Mouse (Mus musculus): ENCODE measurements around the gene Ihh. TPM values are rescaled to one million over a fixed set of nuclear protein-coding genes. Genes with fewer than 3 reads are reported as not detected.

Gene Ihh
- polyA plus RNA-seq, 1 experiment from 2014 or later, result 0.60 TPM

- no peak overlapping the region for H3K4me3 ChIP-seq
- ATAC-seq (ENCODE audit: insufficient number of reproducible peaks, insufficient read depth, low FRiP score, low TSS enrichment), result no peak
- H3K27me3 ChIP-seq, result peaks cover 14% of the 10 kb centered on the region; the same call in 1 of the 2 replicates
- peaks cover 9% of the 10 kb centered on the region for H3K4me1 ChIP-seq
- 92% methylated on average over 5 of the region's 5 CpGs for WGBS
- H3K27ac ChIP-seq, result no peak overlapping the region
- H3K9me3 ChIP-seq, result no peaks in the 10 kb centered on the region
- H3K4me2 ChIP-seq (replicated peaks), result no peak overlapping the region
- H3K36me3 ChIP-seq, result no peaks in the 10 kb centered on the region
- no peak overlapping the region for H3K9ac ChIP-seq
These were observed 11.4 kb upstream of the Ihh start for GRCm38 (mm10) chr1:74962853-74963227.

GRCm38 (mm10) chr1:74962126-74962852 lies 10.8 kb upstream of the Ihh start:
- Histone ChIP-seq H3K27me3 (peaks cover 15% of the 10 kb centered on the region; the same call in 1 of the 2 replicates), H3K4me2 (replicated peaks) (no peak overlapping the region), H3K27ac (no peak overlapping the region), H3K9ac (no peak overlapping the region), H3K9me3 (no peaks in the 10 kb centered on the region), H3K36me3 (no peaks in the 10 kb centered on the region), H3K4me3 (no peak overlapping the region), H3K4me1 (peaks cover 9% of the 10 kb centered on the region)
- no peak for ATAC-seq (ENCODE audit: insufficient number of reproducible peaks, insufficient read depth, low FRiP score, low TSS enrichment)
- 69% methylated on average over 5 of the region's 5 CpGs for WGBS

- ATAC-seq (ENCODE audit: insufficient number of reproducible peaks, insufficient read depth, low FRiP score, low TSS enrichment), result no peak
- Histone ChIP-seq H3K4me2 (replicated peaks) (no peak overlapping the region), H3K36me3 (no peaks in the 10 kb centered on the region), H3K27me3 (peaks cover 20% of the 10 kb centered on the region; the same call in 1 of the 2 replicates), H3K4me3 (no peak overlapping the region), H3K9me3 (no peaks in the 10 kb centered on the region), H3K4me1 (peaks cover 9% of the 10 kb centered on the region), H3K27ac (no peak overlapping the region), H3K9ac (no peak overlapping the region)
- WGBS, result 87% methylated on average over 7 of the region's 7 CpGs
These were observed 10.2 kb upstream of the Ihh start for GRCm38 (mm10) chr1:74961722-74962121.

DNA sequence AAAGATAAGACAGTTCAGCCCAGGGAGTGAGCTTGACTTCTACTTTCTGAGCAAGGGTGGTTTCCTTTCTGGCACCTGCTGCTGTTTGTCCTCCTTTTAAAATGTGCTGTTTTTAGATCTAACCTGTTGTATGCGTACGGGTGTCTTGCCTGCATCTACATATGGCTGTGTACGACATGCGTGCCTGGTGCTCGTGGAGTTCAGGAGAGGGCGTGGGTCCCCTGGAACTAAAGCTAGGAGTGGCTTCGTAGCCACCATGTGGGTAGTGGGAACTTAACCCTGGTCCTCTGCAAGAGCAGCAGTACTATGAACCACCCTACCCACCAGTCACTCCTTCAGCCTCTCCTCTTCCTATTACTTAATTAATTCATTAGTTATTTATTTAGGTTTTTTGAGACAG lies 8.6 kb upstream of the Ihh start:
- no peak overlapping the region for H3K4me3 ChIP-seq
- 88% methylated on average over 7 of the region's 7 CpGs for WGBS
- no peak overlapping the region for H3K4me2 ChIP-seq (replicated peaks)
- no peaks in the 10 kb centered on the region for H3K9me3 ChIP-seq
- no peak overlapping the region for H3K9ac ChIP-seq
- no peaks in the 10 kb centered on the region for H3K36me3 ChIP-seq
- no peak for ATAC-seq (ENCODE audit: insufficient number of reproducible peaks, insufficient read depth, low FRiP score, low TSS enrichment)
- peaks cover 5% of the 10 kb centered on the region for H3K4me1 ChIP-seq
- H3K27ac ChIP-seq, result no peak overlapping the region
- H3K27me3 ChIP-seq, result peaks cover 29% of the 10 kb centered on the region; the same call in 1 of the 2 replicates

DNA sequence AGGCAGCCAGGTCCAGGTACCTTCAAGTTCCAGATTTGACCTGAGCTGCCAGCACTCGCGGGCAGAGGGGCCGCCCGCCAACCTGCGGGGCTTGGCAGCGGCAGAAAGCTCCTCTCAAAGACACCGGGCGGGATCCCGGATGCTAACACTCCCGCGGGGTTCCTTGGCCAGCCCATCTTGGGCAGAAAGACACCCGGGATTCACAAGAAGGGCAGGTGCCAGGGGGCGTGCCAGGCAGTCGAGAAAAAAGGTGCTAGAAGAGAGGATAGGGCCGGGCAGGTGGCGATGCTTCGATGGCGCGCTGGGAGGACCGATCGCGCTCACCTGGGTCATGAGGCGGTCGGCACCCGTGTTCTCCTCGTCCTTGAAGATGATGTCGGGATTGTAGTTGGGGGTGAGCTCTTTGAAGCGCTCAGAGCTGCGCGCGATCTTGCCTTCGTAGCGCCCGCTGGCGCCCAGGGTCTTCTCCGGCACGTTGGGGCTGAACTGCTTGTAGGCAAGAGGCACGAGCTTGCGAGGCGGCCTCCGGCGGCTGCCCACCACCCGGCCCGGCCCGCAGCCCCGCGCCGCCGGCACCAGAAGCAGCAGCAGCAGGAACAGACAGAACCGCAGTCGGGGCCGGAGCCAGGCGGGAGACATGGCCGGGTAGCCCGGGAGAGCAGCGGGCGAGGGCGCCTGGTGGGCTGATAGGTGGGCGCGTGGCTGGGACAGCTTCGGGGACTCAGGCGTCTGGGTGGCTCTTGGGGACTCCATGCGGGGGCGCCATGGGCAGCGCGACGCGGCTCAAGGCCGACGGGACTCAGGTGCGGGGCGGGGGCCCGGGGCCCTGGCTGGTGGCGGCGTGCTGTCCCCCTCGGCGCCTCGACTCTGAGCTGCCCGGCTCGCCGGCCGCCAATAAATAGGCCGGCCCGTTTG lies 639 bp downstream of the Ihh start:
- H3K9ac ChIP-seq, result peak overlapping the region; percentile 27; the same call in 1 of the 2 replicates
- WGBS, result 1% methylated on average over 84 of the region's 84 CpGs

GRCm38 (mm10) chr1:74950066-74950465 lies 1.4 kb downstream of the Ihh start:
- no peak overlapping the region for H3K4me2 ChIP-seq (replicated peaks)
- H3K4me3 ChIP-seq, result no peak overlapping the region
- H3K27me3 ChIP-seq, result peaks cover 99% of the 10 kb centered on the region
- WGBS, result 3% methylated on average over 16 of the region's 16 CpGs
- no peaks in the 10 kb centered on the region for H3K36me3 ChIP-seq
- H3K9ac ChIP-seq, result no peak overlapping the region
- no peak overlapping the region for H3K27ac ChIP-seq
- H3K4me1 ChIP-seq, result peaks cover 19% of the 10 kb centered on the region
- no peak for ATAC-seq (ENCODE audit: insufficient number of reproducible peaks, insufficient read depth, low FRiP score, low TSS enrichment)
- H3K9me3 ChIP-seq, result no peaks in the 10 kb centered on the region

More for the DNA sequence above, 639 bp downstream of the Ihh start:
- Histone ChIP-seq H3K4me3 (peak overlapping the region; percentile 37), H3K27me3 (peaks cover 97% of the 10 kb centered on the region), H3K9me3 (no peaks in the 10 kb centered on the region), H3K36me3 (no peaks in the 10 kb centered on the region), H3K4me2 (replicated peaks) (peak overlapping the region; percentile 63), H3K27ac (no peak overlapping the region), H3K4me1 (peaks cover 19% of the 10 kb centered on the region)
- no peak for ATAC-seq (ENCODE audit: insufficient number of reproducible peaks, insufficient read depth, low FRiP score, low TSS enrichment)

DNA sequence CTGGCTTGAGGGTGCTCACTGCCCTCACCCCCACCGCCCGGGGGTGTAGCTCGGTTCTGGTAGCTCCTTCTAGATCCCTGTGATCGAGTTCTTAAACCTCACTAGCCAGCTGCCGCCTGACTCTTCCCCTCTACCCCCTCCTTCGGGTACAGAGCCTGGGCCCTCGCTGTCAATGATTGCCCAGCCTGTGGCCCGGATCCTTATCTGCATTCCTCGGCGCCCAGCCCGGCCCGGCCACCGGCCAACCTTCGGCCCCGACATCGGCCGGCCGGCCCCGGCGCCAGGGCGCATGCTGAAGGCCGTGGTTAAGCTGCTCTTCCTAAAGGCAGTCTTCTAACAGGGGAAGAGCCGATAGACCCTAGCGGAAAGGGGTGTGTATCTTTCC lies 1.8 kb downstream of the Ihh start:
- 4% methylated on average over 24 of the region's 24 CpGs for WGBS
- no peak overlapping the region for H3K4me2 ChIP-seq (replicated peaks)

GRCm38 (mm10) chr1:74948784-74949665 lies 2.4 kb downstream of the Ihh start:
- Histone ChIP-seq H3K9ac (no peak overlapping the region), H3K4me1 (peaks cover 19% of the 10 kb centered on the region), H3K4me2 (replicated peaks) (no peak overlapping the region), H3K9me3 (no peaks in the 10 kb centered on the region), H3K27ac (no peak overlapping the region), H3K27me3 (peaks cover 93% of the 10 kb centered on the region), H3K4me3 (no peak overlapping the region), H3K36me3 (no peaks in the 10 kb centered on the region)
- 3% methylated on average over 20 of the region's 20 CpGs for WGBS
- ATAC-seq (ENCODE audit: insufficient number of reproducible peaks, insufficient read depth, low FRiP score, low TSS enrichment), result no peak

More for the DNA sequence above, 1.8 kb downstream of the Ihh start:
- H3K9ac ChIP-seq, result no peak overlapping the region
- no peaks in the 10 kb centered on the region for H3K36me3 ChIP-seq
- H3K4me3 ChIP-seq, result no peak overlapping the region
- no peak overlapping the region for H3K27ac ChIP-seq
- no peak for ATAC-seq (ENCODE audit: insufficient number of reproducible peaks, insufficient read depth, low FRiP score, low TSS enrichment)
- H3K4me1 ChIP-seq, result peaks cover 19% of the 10 kb centered on the region
- peaks cover 98% of the 10 kb centered on the region for H3K27me3 ChIP-seq
- no peaks in the 10 kb centered on the region for H3K9me3 ChIP-seq

- Histone ChIP-seq H3K4me1 (peaks cover 19% of the 10 kb centered on the region), H3K4me2 (replicated peaks) (peak overlapping the region; percentile 46), H3K9ac (no peak overlapping the region), H3K27me3 (peaks cover 85% of the 10 kb centered on the region), H3K27ac (no peak overlapping the region), H3K4me3 (peak overlapping the region; percentile 27), H3K9me3 (no peaks in the 10 kb centered on the region), H3K36me3 (no peaks in the 10 kb centered on the region)
- WGBS, result 1% methylated on average over 41 of the region's 41 CpGs
- ATAC-seq (ENCODE audit: insufficient number of reproducible peaks, insufficient read depth, low FRiP score, low TSS enrichment), result no peak
These were observed 3.3 kb downstream of the Ihh start for GRCm38 (mm10) chr1:74947986-74948670.

DNA sequence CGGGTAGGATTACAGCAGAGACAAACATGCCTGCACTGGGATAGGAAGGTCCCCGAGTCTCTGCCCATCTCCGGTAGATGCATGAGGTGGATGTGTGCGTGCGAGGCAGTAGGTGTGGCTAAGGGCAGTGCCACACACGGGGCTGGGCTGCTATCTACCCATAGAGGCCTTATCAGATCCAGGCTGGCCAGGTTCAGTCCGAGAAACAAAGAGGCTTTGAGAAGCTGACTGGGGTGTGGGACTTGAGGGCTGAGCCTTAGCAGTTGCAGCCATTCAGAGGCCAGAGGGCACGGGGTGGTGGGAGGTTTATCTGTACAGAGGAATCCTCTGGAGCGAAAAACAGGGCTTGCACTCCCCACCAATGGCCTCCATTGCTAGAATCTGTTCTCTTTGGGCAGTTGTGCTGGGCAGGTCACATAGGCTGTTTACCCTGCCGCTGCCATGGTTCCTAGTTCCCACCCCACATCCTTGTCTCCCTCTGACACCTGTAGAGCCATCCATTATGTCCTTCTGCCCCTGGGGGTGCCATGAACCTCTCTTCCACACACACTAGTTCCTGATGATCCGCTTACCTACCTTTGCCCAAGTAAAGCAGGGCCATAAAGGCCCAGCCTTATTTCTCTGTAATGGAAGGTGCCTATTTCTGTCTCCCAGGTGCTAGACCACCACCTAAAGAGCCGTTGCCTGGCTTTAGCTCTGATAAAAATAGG lies 9.7 kb downstream of the Ihh start:
- Histone ChIP-seq H3K36me3 (no peaks in the 10 kb centered on the region), H3K9ac (no peak overlapping the region), H3K27ac (no peak overlapping the region), H3K4me3 (no peak overlapping the region), H3K27me3 (peaks cover 49% of the 10 kb centered on the region), H3K9me3 (no peaks in the 10 kb centered on the region), H3K4me2 (replicated peaks) (no peak overlapping the region), H3K4me1 (no peaks in the 10 kb centered on the region)
- 50% methylated on average over 12 of the region's 12 CpGs for WGBS
- no peak for ATAC-seq (ENCODE audit: insufficient number of reproducible peaks, insufficient read depth, low FRiP score, low TSS enrichment)

Measured in embryonic facial prominence, embryonic 12.5 days (tissue).